Mouse (Mus musculus) lung, postnatal 0 days (tissue): ENCODE measurements around the gene Glt1d1.

Experiments
- CTCF ChIP-seq: IDR thresholded peaks from 2 replicates; pipeline ENCODE4 v1.5.1; 2016; ENCODE audit warnings: antibody characterized with exemption, mild to moderate bottlenecking
- EP300 ChIP-seq: IDR thresholded peaks from 2 replicates; pipeline ENCODE4 v1.6.1; 2016; ENCODE audit warnings: antibody characterized with exemption, mild to moderate bottlenecking, control low read depth

GRCm38 (mm10) chr5:127615459-127615858 is 16.6 kb upstream of the Glt1d1 start:
- TF ChIP-seq CTCF (no peak), EP300 (no peak)
